Mouse (Mus musculus) limb, embryonic 15.5 days (tissue): Measurements from ENCODE around the gene Iyd. TPM values are rescaled to one million over a fixed set of nuclear protein-coding genes. Genes with fewer than 3 reads are reported as not detected.
"Not testable (repeated sequence)": the region's sequence is repeated elsewhere in the genome, so short reads cannot be mapped to it uniquely, and the experiment has no call there.

ENCODE experiments used
- ATAC-seq: fragments of 200-750 bp; cut with Nextera tagmentation; 2 replicates; pipeline ENCODE4 v1.8.0; 2017; ENCODE audit warnings: low read depth, moderate TSS enrichment; ENCODE audit not compliant: insufficient number of reproducible peaks, low FRiP score, low TSS enrichment
- H3K27ac ChIP-seq: fragments of 300-500 bp; sonication (generic); 2 replicates; pipeline ENCODE4 v1.5.1; 2015; ENCODE audit warnings: moderate library complexity, mild to moderate bottlenecking, inconsistent platforms
- H3K27me3 ChIP-seq: fragments of 300-500 bp; sonication (generic); 2 replicates; pipeline ENCODE4 v1.6.1; 2015; ENCODE audit warnings: inconsistent platforms
- H3K36me3 ChIP-seq: fragments of 300-500 bp; sonication (generic); 2 replicates; pipeline ENCODE4 v1.6.1; 2015; ENCODE audit warnings: inconsistent platforms
- H3K4me1 ChIP-seq: fragments of 300-500 bp; sonication (generic); 2 replicates; pipeline ENCODE4 v1.6.1; 2015; ENCODE audit warnings: inconsistent platforms
- H3K4me2 ChIP-seq: fragments of 300-500 bp; sonication (generic); 2 replicates; pipeline ENCODE4 v1.6.1; 2015; ENCODE audit warnings: mild to moderate bottlenecking, inconsistent platforms
- H3K4me3 ChIP-seq: fragments of 300-500 bp; sonication (generic); 2 replicates; pipeline ENCODE4 v1.5.1; 2015; ENCODE audit warnings: mild to moderate bottlenecking, inconsistent platforms
- H3K9ac ChIP-seq: fragments of 300-500 bp; sonication (generic); 2 replicates; pipeline ENCODE4 v1.6.1; 2015; ENCODE audit warnings: inconsistent platforms
- H3K9me3 ChIP-seq: fragments of 300-500 bp; sonication (generic); 2 replicates; pipeline ENCODE4 v1.6.1; 2016; ENCODE audit warnings: inconsistent platforms
- WGBS: fragments of 180-500 bp; shearing (Covaris S2); methylation state at CpG from one replicate; pipeline ENCODE4 v1.1.7; 2015; 5-methylcytosine and 5-hydroxymethylcytosine counted together
- polyA plus RNA-seq: library from polyadenylated mRNA; unstranded; fragments of >200 nt; fragmentation: Nextera tagmentation; extraction: Ambion mirVana; gene quantifications from 2 replicates; pipeline ENCODE4 v1.2.1, GENCODE M21; 2015

Iyd gene
- 1.4 and 1.7 TPM in 2 replicates for polyA plus RNA-seq

DNA sequence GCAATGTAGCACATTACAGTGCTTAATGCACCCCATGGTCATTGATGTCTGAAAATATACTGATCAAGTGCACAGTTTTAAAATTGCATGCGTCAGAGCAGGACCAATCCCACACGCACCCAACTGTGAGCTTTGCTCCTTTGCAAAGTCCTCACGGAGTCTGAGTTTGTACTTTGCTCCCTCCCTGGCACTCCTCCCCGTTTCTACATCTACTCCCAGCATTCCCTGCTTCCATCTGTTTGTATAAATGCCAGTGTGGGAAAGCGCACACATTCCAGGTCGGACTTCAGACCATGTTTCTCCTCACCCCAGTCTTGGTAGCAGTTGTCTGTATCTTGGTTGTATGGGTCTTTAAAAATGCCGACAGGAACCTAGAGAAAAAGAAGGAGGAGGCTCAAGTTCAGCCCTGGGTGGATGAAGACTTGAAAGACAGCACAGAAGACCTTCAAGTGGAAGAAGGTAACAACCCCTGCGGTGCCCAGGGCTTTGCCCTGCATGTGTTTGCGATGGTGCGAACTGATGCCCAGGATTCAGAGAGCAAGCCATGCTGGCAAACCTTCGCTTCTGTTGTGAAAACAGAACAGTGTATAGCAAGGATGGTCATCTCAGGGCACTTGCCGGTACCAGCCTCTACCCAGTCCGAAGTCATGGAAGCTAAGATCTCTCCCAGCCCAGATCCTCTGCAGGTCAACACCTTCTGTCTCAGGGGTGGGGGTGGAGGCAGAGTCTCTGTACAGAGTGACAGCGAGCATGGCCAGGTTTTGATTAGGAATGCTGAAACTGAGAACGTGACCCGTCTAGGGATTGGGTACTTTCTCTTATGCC lies at the start of gene Iyd:
Gene Iyd, plus strand, starts transcription at position 238 of the 825 bp plus-strand sequence.
- no peak; the same call in 1 of the 2 replicates for ATAC-seq
- no peaks in the 10 kb centered on the region for H3K9me3 ChIP-seq
- H3K36me3 ChIP-seq: no peaks in the 10 kb centered on the region
- no peak within 1 kb of the TSS for H3K27ac ChIP-seq
- H3K27me3 ChIP-seq: no peaks in the 10 kb centered on the region
- 67% methylated on average over 16 of the region's 16 CpGs for WGBS
- H3K9ac ChIP-seq: no peak within 1 kb of the TSS
- 0 out of 2 replicates have a peak, but pooled peaks cover 13% of the 10 kb centered on the region for H3K4me1 ChIP-seq
- H3K4me2 ChIP-seq: no peak within 1 kb of the TSS
- H3K4me3 ChIP-seq: no peak within 1 kb of the TSS

DNA sequence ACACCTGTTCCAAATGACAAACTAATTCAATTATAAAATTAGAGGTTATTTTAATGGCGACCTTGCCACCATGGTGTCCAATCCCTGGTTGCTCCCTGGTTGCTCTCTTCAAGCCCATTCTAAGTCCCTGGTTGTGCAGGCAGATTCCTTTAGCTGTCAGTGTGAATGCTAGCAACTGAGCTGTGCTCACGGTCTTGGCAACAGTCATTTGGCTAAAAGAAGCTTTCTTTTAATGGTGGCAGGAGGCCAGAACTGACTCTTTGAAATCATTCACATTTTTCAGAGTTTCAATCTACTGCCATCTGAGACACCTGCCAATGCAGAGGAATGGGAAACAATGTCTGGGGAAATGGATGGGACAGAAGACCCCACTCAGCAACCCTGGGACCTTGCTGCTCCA lies 43.2 kb upstream of the Iyd start:
- no peaks in the 10 kb centered on the region for H3K9me3 ChIP-seq
- no peaks in the 10 kb centered on the region for H3K36me3 ChIP-seq
- H3K4me1 ChIP-seq: no peaks in the 10 kb centered on the region
- WGBS: 67% methylated on average over 2 of the region's 2 CpGs
- H3K4me2 ChIP-seq: no peak overlapping the region
- no peak overlapping the region for H3K4me3 ChIP-seq
- H3K9ac ChIP-seq: no peak overlapping the region
- no peak overlapping the region for H3K27ac ChIP-seq
- ATAC-seq: no peak
- H3K27me3 ChIP-seq: no peaks in the 10 kb centered on the region

DNA sequence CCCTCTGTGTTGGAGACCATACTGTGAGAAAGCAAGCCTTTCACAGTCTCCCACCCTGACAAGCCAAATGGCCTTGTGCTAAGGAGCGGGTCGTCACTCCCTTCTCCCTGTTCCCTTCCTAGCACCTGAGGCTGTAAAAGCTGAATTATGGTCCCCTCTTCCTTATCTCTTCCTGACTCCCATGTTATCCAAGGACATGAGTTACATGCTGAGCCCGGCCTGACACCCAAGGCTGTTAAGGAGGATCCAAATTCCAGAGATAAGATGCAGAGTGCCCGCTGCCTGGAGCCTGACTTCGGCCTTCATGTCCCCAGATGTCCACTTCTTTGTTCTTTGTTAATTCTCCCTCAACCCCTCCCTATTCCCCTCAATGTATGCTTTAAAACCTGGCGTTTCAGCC lies 39.2 kb upstream of the Iyd start:
- not testable (repeated sequence) for H3K4me2 ChIP-seq, H3K4me3 ChIP-seq, H3K9me3 ChIP-seq, H3K27me3 ChIP-seq, H3K27ac ChIP-seq, H3K4me1 ChIP-seq, H3K36me3 ChIP-seq, H3K9ac ChIP-seq, ATAC-seq
- 88% methylated on average over 6 of the region's 6 CpGs for WGBS

DNA sequence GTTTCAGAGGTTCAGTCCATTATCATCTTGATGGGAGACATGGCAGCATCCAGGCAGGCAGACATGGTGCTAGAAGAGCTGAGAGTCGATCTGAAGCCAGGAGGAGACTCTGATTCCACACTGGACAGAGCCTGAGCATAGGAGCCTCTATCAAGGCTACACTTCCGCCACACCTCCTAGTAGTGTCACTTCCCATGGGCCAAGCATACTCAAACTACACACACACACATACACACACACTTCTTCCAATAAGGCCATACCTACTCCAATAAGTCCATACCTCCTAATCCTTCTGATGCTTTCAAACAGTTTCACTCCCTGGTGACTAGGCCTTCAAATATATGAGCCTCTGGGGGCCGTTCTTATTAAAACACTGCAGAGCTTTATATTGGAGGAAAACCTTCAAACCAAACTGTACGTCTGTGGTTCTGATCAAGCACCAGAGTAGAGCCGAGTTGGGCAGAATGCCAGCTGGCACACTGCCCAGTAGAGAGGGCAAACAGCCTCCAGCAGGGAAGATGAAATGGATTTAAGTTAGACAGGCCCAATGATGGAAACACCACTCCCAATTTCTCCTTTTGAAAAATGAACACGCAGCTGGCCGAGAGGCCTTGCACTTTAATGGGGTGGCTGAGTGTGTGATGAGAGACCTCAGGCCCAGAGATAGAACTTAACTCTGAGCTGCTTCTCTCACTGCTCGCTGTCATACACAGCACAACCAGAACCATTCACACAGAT lies 32.4 kb upstream of the Iyd start:
- no peak overlapping the region for H3K9ac ChIP-seq
- ATAC-seq: peak; percentile 61
- H3K4me2 ChIP-seq: no peak overlapping the region
- no peak overlapping the region; the same call in 1 of the 2 replicates for H3K27ac ChIP-seq
- H3K27me3 ChIP-seq: no peaks in the 10 kb centered on the region
- no peaks in the 10 kb centered on the region for H3K36me3 ChIP-seq
- WGBS: 22% methylated on average over 8 of the region's 8 CpGs
- peaks cover 10% of the 10 kb centered on the region for H3K4me1 ChIP-seq
- H3K9me3 ChIP-seq: no peaks in the 10 kb centered on the region
- no peak overlapping the region for H3K4me3 ChIP-seq

DNA sequence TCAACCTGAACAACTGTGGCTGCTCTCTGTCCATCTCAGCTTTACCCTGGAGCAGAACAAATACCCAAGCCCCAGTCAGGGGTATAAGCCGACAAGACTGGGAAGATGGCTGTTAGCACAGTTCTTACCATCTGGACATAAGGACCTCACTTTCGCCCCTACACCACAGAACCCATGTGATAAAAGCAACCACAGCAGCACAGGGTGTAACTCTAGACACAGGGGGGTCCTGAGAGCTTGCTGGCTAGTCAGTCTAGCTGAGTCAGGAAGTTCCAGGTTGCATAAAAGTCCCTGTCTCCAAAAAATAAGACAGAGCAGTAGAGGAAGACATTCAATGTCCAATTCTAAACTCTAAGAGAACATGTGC lies 31.8 kb upstream of the Iyd start:
- Histone ChIP-seq H3K27ac (no peak overlapping the region; the same call in 1 of the 2 replicates), H3K9me3 (no peaks in the 10 kb centered on the region), H3K4me1 (peaks cover 10% of the 10 kb centered on the region), H3K36me3 (no peaks in the 10 kb centered on the region), H3K9ac (no peak overlapping the region), H3K27me3 (no peaks in the 10 kb centered on the region), H3K4me2 (no peak overlapping the region), H3K4me3 (no peak overlapping the region)
- 58% methylated on average over 2 of the region's 2 CpGs for WGBS
- ATAC-seq: no peak

DNA sequence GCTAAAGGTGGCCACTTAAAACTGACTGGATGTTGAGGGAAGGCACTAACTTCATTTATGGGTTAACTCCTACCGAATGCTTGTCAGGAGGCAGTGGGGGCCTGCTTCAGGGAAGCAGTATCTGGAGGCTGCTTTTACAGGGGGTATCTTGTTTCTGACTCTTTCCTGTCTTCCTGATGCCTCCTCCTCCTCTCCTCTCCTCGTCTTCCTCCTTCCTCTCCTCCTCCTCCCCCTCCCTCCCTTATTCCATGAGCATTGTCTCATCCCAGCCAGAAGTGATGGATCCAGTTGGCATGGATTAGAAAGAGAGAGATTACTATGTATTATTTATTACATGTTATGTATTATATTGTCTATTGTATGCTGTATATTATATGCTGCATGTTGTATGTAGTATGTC lies 31.3 kb upstream of the Iyd start:
- Histone ChIP-seq H3K4me3 (no peak overlapping the region), H3K9me3 (no peaks in the 10 kb centered on the region), H3K4me2 (no peak overlapping the region), H3K27ac (no peak overlapping the region), H3K27me3 (no peaks in the 10 kb centered on the region), H3K4me1 (peaks cover 10% of the 10 kb centered on the region), H3K36me3 (no peaks in the 10 kb centered on the region), H3K9ac (no peak overlapping the region)
- WGBS: 45% methylated on average over 2 of the region's 2 CpGs
- ATAC-seq: no peak

DNA sequence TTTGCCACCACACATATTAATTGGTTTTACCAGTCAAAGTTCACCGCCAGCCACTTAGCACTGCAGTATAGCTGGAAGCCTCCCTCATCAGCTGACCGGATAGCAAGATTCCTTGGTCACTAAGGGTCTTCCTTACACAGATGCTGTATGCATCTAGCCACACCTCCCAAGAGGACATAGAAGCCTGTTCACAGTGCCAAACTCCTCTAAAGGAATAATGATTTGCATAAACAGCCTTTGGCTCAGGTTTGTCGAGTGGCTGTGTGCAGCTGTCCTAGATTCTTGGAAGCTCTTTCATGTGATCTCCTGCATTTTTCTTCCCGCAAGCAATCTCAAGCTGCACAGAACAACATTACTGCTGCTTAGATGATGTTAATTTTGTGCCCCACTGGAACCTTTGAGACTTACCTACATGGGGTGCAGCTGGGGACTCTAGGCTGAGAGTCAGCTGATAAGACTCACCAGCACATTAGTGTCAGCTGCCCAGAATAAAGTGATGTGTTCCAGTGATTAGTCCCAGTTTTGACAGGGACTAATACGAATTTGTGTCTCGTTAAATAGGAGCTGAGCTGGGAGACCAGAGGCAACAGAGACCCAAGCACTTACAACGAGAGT lies 30.3 kb upstream of the Iyd start:
- 51% methylated on average over 7 of the region's 7 CpGs for WGBS
- H3K36me3 ChIP-seq: no peaks in the 10 kb centered on the region
- H3K4me3 ChIP-seq: no peak overlapping the region
- peaks cover 10% of the 10 kb centered on the region for H3K4me1 ChIP-seq
- H3K9me3 ChIP-seq: no peaks in the 10 kb centered on the region
- no peaks in the 10 kb centered on the region for H3K27me3 ChIP-seq
- ATAC-seq: no peak
- no peak overlapping the region for H3K9ac ChIP-seq
- H3K27ac ChIP-seq: no peak overlapping the region
- no peak overlapping the region for H3K4me2 ChIP-seq

DNA sequence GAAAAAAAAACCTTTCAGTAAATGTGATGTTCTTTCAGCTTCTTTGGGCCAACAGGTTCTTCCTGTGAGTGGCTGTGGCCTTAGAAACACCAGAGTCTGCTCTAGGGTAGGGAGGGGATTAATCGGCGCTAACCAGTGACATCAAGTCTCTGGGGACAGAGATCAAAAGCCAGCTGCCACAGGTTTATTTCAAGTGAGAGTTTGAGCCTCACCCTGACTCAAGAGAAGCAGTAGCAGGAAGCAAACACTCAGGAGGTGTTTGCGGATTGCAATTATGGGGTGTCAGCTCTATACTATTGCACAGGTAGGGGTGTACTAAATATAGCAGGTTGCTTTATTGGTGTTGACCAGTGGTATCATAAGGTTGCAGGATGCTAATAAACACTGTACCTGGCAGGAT lies 29.6 kb upstream of the Iyd start:
- H3K9ac ChIP-seq: no peak overlapping the region
- H3K27me3 ChIP-seq: no peaks in the 10 kb centered on the region
- WGBS: 42% methylated on average over 3 of the region's 3 CpGs
- peaks cover 10% of the 10 kb centered on the region for H3K4me1 ChIP-seq
- no peak for ATAC-seq
- H3K4me2 ChIP-seq: no peak overlapping the region
- H3K9me3 ChIP-seq: no peaks in the 10 kb centered on the region
- no peaks in the 10 kb centered on the region for H3K36me3 ChIP-seq
- no peak overlapping the region for H3K4me3 ChIP-seq
- H3K27ac ChIP-seq: no peak overlapping the region

DNA sequence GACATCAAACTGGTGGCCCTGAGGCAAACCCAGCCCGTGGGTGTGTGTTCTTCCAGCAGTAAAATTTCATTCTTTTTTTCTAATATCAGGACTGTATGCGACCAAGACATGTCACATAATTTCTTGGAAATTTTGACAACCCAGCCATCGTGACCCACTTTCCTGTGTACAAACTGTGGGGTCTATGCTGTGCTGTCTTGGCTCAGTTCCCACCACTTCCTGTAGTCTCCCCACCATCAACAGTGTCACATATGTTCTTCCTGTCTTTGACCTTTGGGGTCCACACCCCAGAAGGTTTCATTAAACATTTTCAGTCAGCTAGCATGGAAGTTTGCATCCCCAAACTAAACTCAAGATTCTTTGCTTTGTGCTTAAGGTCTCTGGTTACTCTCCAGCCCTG lies 28.6 kb upstream of the Iyd start:
- Histone ChIP-seq H3K27ac (no peak overlapping the region), H3K36me3 (no peaks in the 10 kb centered on the region), H3K4me2 (no peak overlapping the region), H3K9ac (no peak overlapping the region), H3K4me3 (no peak overlapping the region), H3K27me3 (no peaks in the 10 kb centered on the region), H3K9me3 (no peaks in the 10 kb centered on the region), H3K4me1 (peaks cover 10% of the 10 kb centered on the region)
- WGBS: 41% methylated on average over 3 of the region's 3 CpGs
- ATAC-seq: no peak

DNA sequence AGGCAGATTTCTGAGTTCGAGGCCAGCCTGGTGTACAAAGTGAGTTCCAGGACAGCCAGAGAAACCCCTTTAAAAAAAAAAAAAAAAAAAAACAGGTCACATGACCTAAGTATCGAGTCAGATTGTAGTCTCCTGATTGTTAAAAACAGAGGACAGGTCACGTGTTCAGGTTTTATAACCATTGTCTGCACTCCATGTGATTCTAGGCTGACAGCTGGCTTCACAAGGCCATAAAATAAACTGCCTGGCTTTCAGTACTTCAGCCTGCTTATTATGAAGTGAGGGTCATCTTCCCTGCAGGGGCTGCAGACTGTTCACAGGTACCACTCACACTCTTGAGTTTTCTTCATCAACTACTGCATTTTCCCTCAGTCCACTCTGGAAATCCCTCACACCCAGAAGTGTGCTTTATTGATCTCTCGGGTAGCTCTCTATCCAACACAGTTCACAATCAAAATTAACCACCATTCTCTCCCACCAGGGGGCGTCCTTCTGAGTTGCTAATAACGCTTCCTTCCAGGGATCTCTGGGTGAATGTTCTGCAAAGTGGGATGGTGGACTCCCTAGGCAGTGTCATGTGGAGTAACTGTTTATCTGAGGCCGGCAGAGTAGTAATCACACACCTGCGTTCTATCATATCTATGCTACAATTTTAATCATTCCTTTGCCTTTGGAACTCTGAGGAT lies 27.3 kb upstream of the Iyd start:
- no peak overlapping the region for H3K4me3 ChIP-seq
- WGBS: 70% methylated on average over 8 of the region's 8 CpGs
- H3K9ac ChIP-seq: no peak overlapping the region
- H3K27me3 ChIP-seq: no peaks in the 10 kb centered on the region
- H3K27ac ChIP-seq: no peak overlapping the region
- H3K4me2 ChIP-seq: no peak overlapping the region
- no peak for ATAC-seq
- H3K4me1 ChIP-seq: peaks cover 6% of the 10 kb centered on the region; the same call in 1 of the 2 replicates
- H3K9me3 ChIP-seq: no peaks in the 10 kb centered on the region
- H3K36me3 ChIP-seq: no peaks in the 10 kb centered on the region

DNA sequence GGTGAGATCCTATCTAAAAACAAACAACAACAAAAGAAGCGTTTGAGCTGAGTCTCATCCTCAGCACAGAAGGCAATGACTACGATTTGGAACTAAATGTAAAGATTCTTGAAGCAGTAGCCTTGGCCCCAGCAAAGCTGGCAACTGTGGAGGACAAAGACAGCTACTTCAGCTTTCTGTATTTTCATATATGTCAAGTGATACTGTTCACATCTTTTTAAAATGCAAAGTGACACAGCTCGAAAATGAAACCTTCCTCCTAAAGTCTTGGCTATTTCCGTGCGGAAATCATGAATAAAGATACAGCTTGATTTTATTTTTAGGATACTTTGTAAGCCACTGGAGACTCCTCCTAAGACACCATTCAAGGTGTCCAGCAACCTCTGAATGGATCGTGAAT lies 26.1 kb upstream of the Iyd start:
- Histone ChIP-seq H3K9me3 (no peaks in the 10 kb centered on the region), H3K4me2 (no peak overlapping the region), H3K9ac (no peak overlapping the region), H3K36me3 (no peaks in the 10 kb centered on the region), H3K4me1 (no peaks in the 10 kb centered on the region), H3K27me3 (no peaks in the 10 kb centered on the region), H3K27ac (no peak overlapping the region), H3K4me3 (no peak overlapping the region)
- ATAC-seq: no peak
- WGBS: 71% methylated on average over 6 of the region's 6 CpGs
